Mouse (Mus musculus) lung, adult 2 months (tissue): ENCODE data around the gene Abca3. TPM values are rescaled to one million over a fixed set of nuclear protein-coding genes. Genes with fewer than 3 reads are reported as not detected.
"Not testable (repeated sequence)": the region's sequence is repeated elsewhere in the genome, so short reads cannot be mapped to it uniquely, and the experiment has no call there.

ENCODE experiments used
- DNase-seq: peaks from one replicate; pipeline ENCODE4 v3.0.0; 2022
- H3K4me1 ChIP-seq: fragments of 200-500 bp; 2 replicates; pipeline ENCODE4 v1.6.1; 2011; ENCODE audit warnings: low read length; ENCODE audit not compliant: control insufficient read depth, insufficient read depth
- H3K4me3 ChIP-seq: fragments of 200-500 bp; replicated peaks from 2 replicates; pipeline ENCODE3; 2011; ENCODE audit warnings: low read depth, mild to moderate bottlenecking, control low read depth, low read length; ENCODE audit errors: extremely low read depth
- CTCF ChIP-seq: fragments of 200-500 bp; IDR thresholded peaks from 2 replicates; pipeline ENCODE4 v1.5.1; 2011; ENCODE audit warnings: mild to moderate bottlenecking, low read length, control low read depth; ENCODE audit not compliant: insufficient read depth
- POLR2A ChIP-seq: fragments of 200-500 bp; IDR thresholded peaks from 2 replicates; pipeline ENCODE4 v1.6.1; 2011; ENCODE audit warnings: low read depth, mild to moderate bottlenecking, control low read depth, low read length, borderline replicate concordance; ENCODE audit errors: extremely low read depth
- WGBS: fragments of 180-500 bp; shearing (Covaris S2); methylation state at CpG from one replicate; pipeline ENCODE4 v1.1.7; 2018; 5-methylcytosine and 5-hydroxymethylcytosine counted together
- polyA plus RNA-seq: library from polyadenylated mRNA; depleted of rRNA; stranded (reverse); fragments of >200 nt; gene quantifications from 2 replicates; pipeline ENCODE4 v1.2.3, GENCODE M21; 2012

The Abca3 gene
- polyA plus RNA-seq, 1 experiment, result 262 TPM

DNA sequence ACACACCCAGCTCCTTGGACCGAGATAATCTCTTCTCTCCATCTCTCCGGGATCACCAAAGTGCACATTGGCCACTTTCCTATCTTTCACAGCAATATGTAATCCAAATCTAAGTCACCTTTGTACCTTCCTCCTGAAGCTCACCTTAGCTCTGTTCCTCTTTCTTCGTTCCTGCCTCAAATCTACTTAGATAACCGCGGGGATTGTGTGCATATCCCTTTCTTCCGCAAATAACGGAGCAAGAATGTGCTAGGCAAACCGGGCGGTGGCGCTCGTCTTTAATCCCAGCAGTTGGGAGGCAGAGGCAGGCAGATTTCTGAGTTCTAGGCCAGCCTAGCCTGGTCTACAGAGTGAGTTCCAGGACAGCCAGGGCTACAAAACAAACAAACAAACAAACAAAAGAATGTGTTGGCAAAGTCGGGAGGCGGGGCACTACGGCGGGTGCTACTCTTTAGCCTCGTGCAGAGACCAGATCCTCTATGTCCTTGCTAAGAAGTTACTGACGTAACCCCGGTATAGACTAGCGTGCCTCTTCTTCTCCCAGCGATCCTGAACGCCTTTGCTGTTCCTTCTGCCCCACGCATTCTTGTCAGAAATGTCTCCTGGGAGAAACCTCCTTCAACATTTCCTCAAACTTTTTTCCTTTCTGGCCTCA is 61.9 kb downstream of the Abca3 start:
- 13% methylated on average over 22 of the region's 22 CpGs for WGBS
- TF ChIP-seq CTCF (0 out of 2 replicates have a peak, but pooled peaks have one; percentile 7), POLR2A (no peak)
- DNase-seq, result peak; percentile 33
- Histone ChIP-seq H3K4me1 (peaks cover 10% of the 10 kb centered on the region), H3K4me3 (peak overlapping the region; percentile 76)

- Histone ChIP-seq H3K4me1 (peaks cover 10% of the 10 kb centered on the region), H3K4me3 (peak within 1 kb of the TSS; percentile 80)
- under 1% methylated on average over 64 of the region's 64 CpGs for WGBS
- TF ChIP-seq POLR2A (peak; percentile 90), CTCF (no peak)
- DNase-seq, result peak; percentile 91
Observed at GRCm38 (mm10) chr17:24414230-24414976, 62.7 kb downstream of the Abca3 start, which contains the start of gene Rnps1. Gene Rnps1 (plus strand): TSS chr17:24414565.

GRCm38 (mm10) chr17:24415011-24415410 is 63.3 kb downstream of the Abca3 start:
- no peak for DNase-seq
- TF ChIP-seq CTCF, result no peak
- TF ChIP-seq POLR2A, result no peak
- Histone ChIP-seq H3K4me3 (peak overlapping the region; percentile 80), H3K4me1 (peaks cover 10% of the 10 kb centered on the region)
- 1% methylated on average over 21 of the region's 21 CpGs for WGBS

GRCm38 (mm10) chr17:24416051-24416652 is 64.4 kb downstream of the Abca3 start:
- peaks cover 10% of the 10 kb centered on the region for H3K4me1 ChIP-seq
- no peak for DNase-seq
- no peak overlapping the region for H3K4me3 ChIP-seq
- TF ChIP-seq POLR2A, result no peak
- TF ChIP-seq CTCF, result no peak
- WGBS, result 69% methylated on average over 3 of the region's 3 CpGs

GRCm38 (mm10) chr17:24423114-24423513 is 71.4 kb downstream of the Abca3 start:
- TF ChIP-seq POLR2A (no peak), CTCF (no peak)
- no peak for DNase-seq
- no peak overlapping the region for H3K4me3 ChIP-seq
- 81% methylated on average over 4 of the region's 4 CpGs for WGBS
- H3K4me1 ChIP-seq, result peaks cover 5% of the 10 kb centered on the region

DNA sequence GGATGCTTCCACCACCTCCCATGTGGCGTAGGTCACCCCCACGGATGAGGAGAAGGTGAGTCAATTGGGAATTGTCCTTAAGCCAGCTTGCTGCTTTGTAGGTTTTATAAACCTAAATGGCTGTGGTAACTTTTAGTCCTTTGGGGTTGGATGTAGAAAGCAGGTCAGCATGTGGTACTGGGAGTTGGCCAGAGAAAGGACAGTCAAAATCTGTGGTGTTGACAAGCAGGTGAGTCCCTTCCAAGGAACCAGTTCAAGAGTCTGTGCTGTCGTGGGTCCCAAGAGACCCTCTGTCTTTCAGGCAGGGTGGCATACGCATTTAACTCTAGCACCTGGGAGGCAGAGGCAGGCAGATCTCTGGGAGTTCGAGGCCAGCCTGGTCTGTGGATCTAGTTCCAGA is 72.7 kb downstream of the Abca3 start:
- TF ChIP-seq POLR2A (no peak), CTCF (no peak)
- no peak overlapping the region for H3K4me3 ChIP-seq
- peaks cover 5% of the 10 kb centered on the region for H3K4me1 ChIP-seq
- 90% methylated on average over 5 of the region's 5 CpGs for WGBS
- DNase-seq, result no peak

DNA sequence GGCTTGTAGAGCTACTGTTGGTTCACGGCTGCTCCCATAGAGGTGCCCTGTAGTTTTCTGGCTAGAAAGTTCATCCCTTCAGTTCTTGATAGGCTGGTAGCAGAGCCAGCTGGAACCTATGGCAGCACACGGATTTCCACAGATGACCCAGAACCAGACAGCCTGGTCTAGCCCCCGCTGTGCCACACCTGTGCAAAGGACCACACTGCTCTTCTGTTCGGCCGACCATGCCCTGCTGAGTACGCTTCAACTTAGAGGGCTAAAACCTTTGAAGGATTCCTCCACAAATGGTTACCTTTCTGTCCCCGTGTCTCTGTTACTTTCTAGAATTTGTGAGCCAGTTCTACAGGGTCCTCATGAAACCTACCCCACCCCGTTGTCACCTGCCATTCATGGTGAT is 73.6 kb downstream of the Abca3 start:
- DNase-seq, H3K4me3 ChIP-seq, H3K4me1 ChIP-seq: not testable (repeated sequence)
- WGBS, result 92% methylated on average over 6 of the region's 8 CpGs

DNA sequence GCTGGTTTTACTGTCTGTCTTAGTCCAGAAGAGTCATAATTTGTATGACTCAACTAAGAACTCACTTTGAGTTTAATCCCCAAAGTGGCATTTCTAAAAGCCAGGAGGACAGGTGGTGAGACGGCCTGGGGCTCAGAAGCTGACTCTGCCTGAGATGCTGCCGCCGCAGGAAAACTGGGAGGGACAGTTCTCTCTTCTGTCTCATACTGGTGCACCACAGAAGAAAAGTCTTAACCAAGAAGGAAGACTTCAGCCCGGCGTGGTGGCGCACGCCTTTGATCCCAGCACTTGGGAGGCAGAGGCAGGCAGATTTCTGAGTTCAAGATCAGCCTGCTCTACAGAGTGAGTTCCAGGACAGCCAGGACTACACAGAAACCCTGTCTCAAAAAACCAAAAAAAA is 74.2 kb downstream of the Abca3 start:
- Histone ChIP-seq H3K4me1 (peaks cover 5% of the 10 kb centered on the region), H3K4me3 (no peak overlapping the region)
- TF ChIP-seq CTCF, result no peak
- no peak for TF ChIP-seq POLR2A
- DNase-seq, result no peak
- 86% methylated on average over 7 of the region's 7 CpGs for WGBS

DNA sequence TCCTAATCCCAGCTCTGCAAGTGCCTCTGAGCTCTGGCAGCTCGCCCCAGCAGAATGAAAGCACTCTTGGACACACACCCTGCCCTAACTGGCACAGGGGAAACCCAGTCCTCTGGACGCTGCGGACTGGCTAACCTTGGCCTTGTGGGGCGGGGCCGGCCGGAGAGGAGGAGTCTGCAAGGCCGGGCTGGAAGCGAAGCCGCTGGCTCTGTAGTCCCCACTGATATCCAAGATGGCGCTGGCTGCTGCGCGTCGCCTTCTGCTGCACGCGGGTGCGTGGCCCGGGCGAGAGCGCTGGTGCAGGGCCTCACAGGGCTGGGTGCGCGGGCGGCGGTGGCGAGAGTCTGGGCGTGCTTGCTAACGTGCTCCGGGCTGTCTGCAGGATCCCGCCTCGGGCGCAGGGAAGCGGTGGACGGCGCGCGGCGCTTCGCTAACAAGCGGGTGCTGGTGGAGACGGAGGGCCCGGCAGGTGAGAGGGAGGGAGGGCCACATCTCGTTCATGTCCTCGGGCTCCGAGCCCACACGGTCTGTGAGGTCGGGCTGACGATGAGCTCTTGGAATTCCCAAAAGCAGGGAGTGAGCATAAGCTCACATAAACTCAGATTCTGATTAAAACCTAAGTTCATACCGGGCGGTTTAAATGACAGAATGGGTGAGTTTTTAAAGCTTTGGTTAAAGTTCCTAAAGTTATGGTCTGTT is 74.9 kb downstream of the Abca3 start, which contains the start of gene Eci1:
TSS of gene Eci1 (plus strand) at position 171 of the 699 bp plus-strand sequence.
- DNase-seq, result peak; percentile 93
- under 1% methylated on average over 48 of the region's 48 CpGs for WGBS
- peaks cover 5% of the 10 kb centered on the region for H3K4me1 ChIP-seq
- TF ChIP-seq CTCF, result no peak
- TF ChIP-seq POLR2A, result peak; percentile 85
- H3K4me3 ChIP-seq, result peak within 1 kb of the TSS; percentile 90

- peak overlapping the region; percentile 90 for H3K4me3 ChIP-seq
- H3K4me1 ChIP-seq, result peaks cover 5% of the 10 kb centered on the region
- DNase-seq, result no peak
- no peak for TF ChIP-seq POLR2A
- no peak for TF ChIP-seq CTCF
- WGBS, result 3% methylated on average over 8 of the region's 8 CpGs
Observed at GRCm38 (mm10) chr17:24427170-24427557, 75.4 kb downstream of the Abca3 start.
